Mouse (Mus musculus) MEL (cell line): ENCODE data around the gene Gm13277. TPM values are rescaled to one million over a fixed set of nuclear protein-coding genes. Genes with fewer than 3 reads are reported as not detected.
A peak's percentile ranks its signal among the peaks of the same experiment; 100 is the strongest.
"Not testable (repeated sequence)": the region's sequence is repeated elsewhere in the genome, so short reads cannot be mapped to it uniquely, and the experiment has no call there.

Experiments used
- DNase-seq: peaks from one replicate; pipeline ENCODE4 v3.0.0; 2011; ENCODE audit warnings: low read depth, low spot score
- H3K27ac ChIP-seq: 2 replicates; pipeline ENCODE4 v1.5.1; 2012; ENCODE audit warnings: low read depth, mild to moderate bottlenecking, control low read depth, low read length, moderate library complexity; ENCODE audit not compliant: control insufficient read depth
- H3K27me3 ChIP-seq, 2 experiments: fragments of 150-350 bp in 1 of 2; sonication (generic) in 1 of 2; 2 replicates each; pipeline ENCODE4 v1.6.1; 2012; ENCODE audit warnings: low read length in 2 of 2, mild to moderate bottlenecking in 2 of 2, improper control_type of control experiment in 1 of 2, moderate library complexity in 1 of 2; ENCODE audit not compliant: insufficient read depth in 2 of 2, control insufficient read depth in 1 of 2
- H3K36me3 ChIP-seq, 2 experiments: 2 replicates each; pipeline ENCODE4 v1.6.1; 2012 to 2014; ENCODE audit warnings: low read length in 2 of 2, improper control_type of control experiment in 1 of 2, inconsistent platforms in 1 of 2, mild to moderate bottlenecking in 1 of 2; ENCODE audit not compliant: insufficient read depth in 2 of 2, control insufficient read depth in 1 of 2
- H3K4me1 ChIP-seq, 2 experiments: fragments of 150-350 bp in 1 of 2; sonication (generic) in 1 of 2; 2 replicates each; pipeline ENCODE4 v1.6.1; 2012; ENCODE audit warnings: low read length in 2 of 2, improper control_type of control experiment in 1 of 2, mild to moderate bottlenecking in 1 of 2; ENCODE audit not compliant: insufficient read depth in 2 of 2, control insufficient read depth in 1 of 2
- H3K4me3 ChIP-seq, 2 experiments: fragments of 150-350 bp in 1 of 2; sonication (generic) in 1 of 2; 2 replicates each; pipeline ENCODE4 v1.5.1; 2012; ENCODE audit warnings: low read depth in 2 of 2, low read length in 2 of 2, mild to moderate bottlenecking in 2 of 2, moderate library complexity in 2 of 2, control low read depth in 1 of 2, improper control_type of control experiment in 1 of 2; ENCODE audit not compliant: control insufficient read depth in 1 of 2, insufficient read depth in 1 of 2
- H3K79me2 ChIP-seq: 2 replicates; pipeline ENCODE4 v1.6.1; 2012; ENCODE audit warnings: mild to moderate bottlenecking, low read length, moderate library complexity; ENCODE audit not compliant: control insufficient read depth, poor library complexity, insufficient read depth
- H3K9ac ChIP-seq: 2 replicates; pipeline ENCODE4 v1.6.1; 2012; ENCODE audit warnings: low read depth, mild to moderate bottlenecking, control low read depth, low read length, moderate library complexity; ENCODE audit not compliant: control insufficient read depth, poor library complexity, severe bottlenecking
- H3K9me3 ChIP-seq: fragments of 150-350 bp; sonication (generic); replicated peaks from 2 replicates; pipeline ENCODE4 v1.6.1; 2012; ENCODE audit warnings: mild to moderate bottlenecking, low read length, improper control_type of control experiment, moderate library complexity; ENCODE audit not compliant: insufficient read depth
- CHD1 ChIP-seq: IDR thresholded peaks from 2 replicates; pipeline ENCODE4 v1.6.1; 2012; ENCODE audit warnings: low read depth, mild to moderate bottlenecking, inconsistent platforms, low read length, improper control_type of control experiment
- CTCF ChIP-seq, 3 experiments: IDR thresholded peaks in 2 of 3; conservative IDR thresholded peaks in 1 of 3; 2 replicates each; pipeline ENCODE4 v1.5.1; 2011 to 2012; ENCODE audit warnings: low read length in 3 of 3, low read depth in 2 of 3, mild to moderate bottlenecking in 2 of 3, improper control_type of control experiment in 1 of 3, inconsistent platforms in 1 of 3, mixed read lengths in 1 of 3, moderate library complexity in 1 of 3; ENCODE audit not compliant: control insufficient read depth in 1 of 3, insufficient read depth in 1 of 3, poor library complexity in 1 of 3, severe bottlenecking in 1 of 3
- ETS1 ChIP-seq: IDR thresholded peaks from 2 replicates; pipeline ENCODE4 v1.6.1; 2012; ENCODE audit warnings: low read depth, mild to moderate bottlenecking, inconsistent platforms, low read length, improper control_type of control experiment, moderate library complexity
- JUND ChIP-seq: IDR thresholded peaks from 2 replicates; pipeline ENCODE4 v1.6.1; 2011; ENCODE audit warnings: low read depth, mild to moderate bottlenecking, improper control_type of control experiment, low read length
- MAX ChIP-seq: IDR thresholded peaks from 2 replicates; pipeline ENCODE4 v1.6.1; 2011; ENCODE audit warnings: low read length, improper control_type of control experiment
- MXI1 ChIP-seq: IDR thresholded peaks from 2 replicates; pipeline ENCODE4 v1.6.1; 2011; ENCODE audit warnings: mild to moderate bottlenecking, low read depth, low read length, improper control_type of control experiment
- POLR2AphosphoS5 ChIP-seq: IDR thresholded peaks from 2 replicates; pipeline ENCODE4 v1.6.1; 2012; ENCODE audit warnings: low read depth, borderline replicate concordance, mild to moderate bottlenecking, inconsistent platforms, low read length, moderate library complexity, mixed read lengths
- RAD21 ChIP-seq: IDR thresholded peaks from 2 replicates; pipeline ENCODE4 v1.6.1; 2011; ENCODE audit warnings: mild to moderate bottlenecking, low read depth, low read length, improper control_type of control experiment
- SMC3 ChIP-seq: IDR thresholded peaks from 2 replicates; pipeline ENCODE4 v1.6.1; 2011; ENCODE audit warnings: low read depth, low read length, improper control_type of control experiment
- ZNF384 ChIP-seq: IDR thresholded peaks from 2 replicates; pipeline ENCODE4 v1.6.1; 2012; ENCODE audit warnings: low read depth, mild to moderate bottlenecking, inconsistent platforms, low read length, improper control_type of control experiment
- polyA plus RNA-seq, 2 experiments: library from polyadenylated mRNA; stranded (reverse) in 1 of 2; unstranded in 1 of 2; fragments of >175 nt in 1 of 2; fragments of >200 nt in 1 of 2; gene quantifications; 2 replicates each; pipeline versions ENCODE4 v1.2.1 to v1.2.4; 2012; ENCODE audit warnings: low replicate concordance in 2 of 2, low read depth in 1 of 2; ENCODE audit not compliant: insufficient read length in 2 of 2, insufficient read depth in 1 of 2, missing spikeins in 1 of 2
- total RNA-seq: library from RNA; depleted of rRNA; stranded (reverse); fragments of 300-350 nt; gene quantifications from 2 replicates; pipeline ENCODE4 v1.2.3, GENCODE M21; 2012; rRNA removed

The Gm13277 gene
- total and polyA plus RNA-seq, 3 experiments, result not detected

- Histone ChIP-seq H3K79me2 (no peaks in the 10 kb centered on the region), H3K4me3 (no peak overlapping the region), H3K36me3 (no peaks in the 10 kb centered on the region), H3K27me3 (peaks cover 5 to 11% of the 10 kb centered on the region in 2 experiments), H3K4me1 (no peaks in the 10 kb centered on the region), H3K27ac (no peak overlapping the region), H3K9me3 (no peaks in the 10 kb centered on the region), H3K9ac (no peak overlapping the region)
- no peak for TF ChIP-seq MXI1
- TF ChIP-seq CTCF (IDR thresholded peaks at IDR 0.05 in 2 of 3, conservative IDR thresholded peaks at IDR 0.05 in 1 of 3; ENCODE audit: control insufficient read depth in 1 of 3, insufficient read depth in 1 of 3, low read depth in 2 of 3, low read length in 3 of 3, poor library complexity in 1 of 3, severe bottlenecking in 1 of 3), result peak in 2 of 3 experiments; percentile 57 to 76; a peak in 4 of 6 replicates
- no peak for TF ChIP-seq POLR2AphosphoS5
- peak; percentile 50; the same call in 1 of the 2 replicates for TF ChIP-seq JUND
- peak; percentile 38 for TF ChIP-seq RAD21
- no peak for TF ChIP-seq CHD1
- TF ChIP-seq ZNF384, result peak; percentile 83
- peak; percentile 27 for TF ChIP-seq SMC3
- TF ChIP-seq ETS1, result 0 out of 2 replicates have a peak, but pooled peaks have one; percentile 9
- no peak for TF ChIP-seq MAX
- peak; percentile 48 for DNase-seq
Observed at GRCm38 (mm10) chr4:88830523-88830922, 42.1 kb downstream of the Gm13277 start.

GRCm38 (mm10) chr4:88835225-88835624 lies 46.8 kb downstream of the Gm13277 start, which contains the start of gene Ifna5:
TSS of gene Ifna5 (plus strand) at chr4:88835525.
- H3K27ac ChIP-seq, H3K4me1 ChIP-seq, H3K79me2 ChIP-seq, H3K9ac ChIP-seq, H3K4me3 ChIP-seq, DNase-seq, H3K36me3 ChIP-seq, H3K9me3 ChIP-seq: not testable (repeated sequence)
- peaks cover 11 to 18% of the 10 kb centered on the region in 2 experiments for H3K27me3 ChIP-seq

Other genes with a start within 250 kb of the Gm13277 start
Only the 30 nearest of the 31 such genes appear.
- not detected in 2 replicates for gene Ifna14, start 216.8 kb upstream of the Gm13277 start, total RNA-seq
- gene Ifna14, start 216.8 kb upstream of the Gm13277 start, polyA plus RNA-seq, result not detected
- gene Ifna9, start 196.2 kb upstream of the Gm13277 start, total RNA-seq, result not detected in 2 replicates
- gene Ifna9, start 196.2 kb upstream of the Gm13277 start, polyA plus RNA-seq, result not detected
- not detected in 2 replicates for gene Ifna12, start 185.3 kb upstream of the Gm13277 start, total RNA-seq
- gene Ifna12, start 185.3 kb upstream of the Gm13277 start, polyA plus RNA-seq, result not detected
- gene C87499, start 154.2 kb upstream of the Gm13277 start, total RNA-seq, result not detected in 2 replicates
- gene C87499, start 154.2 kb upstream of the Gm13277 start, polyA plus RNA-seq, result not detected
- gene Ifna13, start 144.2 kb upstream of the Gm13277 start, total RNA-seq, result not detected in 2 replicates
- gene Ifna13, start 144.2 kb upstream of the Gm13277 start, polyA plus RNA-seq, result not detected
- gene Ifna16, start 111.7 kb upstream of the Gm13277 start, total RNA-seq, result not detected in 2 replicates
- gene Ifna16, start 111.7 kb upstream of the Gm13277 start, polyA plus RNA-seq, result not detected
- not detected in 2 replicates for gene Ifna2, start 104.7 kb upstream of the Gm13277 start, total RNA-seq
- not detected for gene Ifna2, start 104.7 kb upstream of the Gm13277 start, polyA plus RNA-seq
- not detected in 2 replicates for gene Ifnab, start 97.3 kb upstream of the Gm13277 start, total RNA-seq
- gene Ifnab, start 97.3 kb upstream of the Gm13277 start, polyA plus RNA-seq, result not detected
- 7.8 and 9.8 TPM in 2 replicates for gene Gm26566, start 66.8 kb upstream of the Gm13277 start, total RNA-seq
- under 1 TPM in 1 of 2 experiments, not detected in 1; 0.40 TPM for gene Gm26566, start 66.8 kb upstream of the Gm13277 start, polyA plus RNA-seq
- gene Klhl9, start 66.2 kb upstream of the Gm13277 start, total RNA-seq, result 33.9 and 35.1 TPM in 2 replicates
- gene Klhl9, start 66.2 kb upstream of the Gm13277 start, polyA plus RNA-seq, result 10 to 100 TPM; 16.6 to 69.5 TPM
- not detected in 2 replicates for gene Gm13271, start 33.8 kb upstream of the Gm13277 start, total RNA-seq
- not detected for gene Gm13271, start 33.8 kb upstream of the Gm13277 start, polyA plus RNA-seq
- not detected in 2 replicates for gene Gm13283, start 28.5 kb upstream of the Gm13277 start, total RNA-seq
- not detected for gene Gm13283, start 28.5 kb upstream of the Gm13277 start, polyA plus RNA-seq
- gene Gm13290, start 14.8 kb upstream of the Gm13277 start, total RNA-seq, result not detected in 2 replicates
- under 1 TPM in 1 of 2 experiments, not detected in 1; 0.29 TPM for gene Gm13290, start 14.8 kb upstream of the Gm13277 start, polyA plus RNA-seq
- gene Gm13289, start 11.7 kb upstream of the Gm13277 start, total RNA-seq, result not detected in 2 replicates
- not detected for gene Gm13289, start 11.7 kb upstream of the Gm13277 start, polyA plus RNA-seq
- gene Gm13272, start 8.8 kb upstream of the Gm13277 start, total RNA-seq, result not detected in 2 replicates
- not detected for gene Gm13272, start 8.8 kb upstream of the Gm13277 start, polyA plus RNA-seq
- not detected in 2 replicates for gene Ifnz, start 6.5 kb upstream of the Gm13277 start, total RNA-seq
- under 1 TPM in 1 of 2 experiments, not detected in 1; 0.11 TPM for gene Ifnz, start 6.5 kb upstream of the Gm13277 start, polyA plus RNA-seq
- not detected in 2 replicates for gene Gm13276, start 2.9 kb upstream of the Gm13277 start, total RNA-seq
- gene Gm13276, start 2.9 kb upstream of the Gm13277 start, polyA plus RNA-seq, result not detected
- gene Gm13278, start 2.9 kb downstream of the Gm13277 start, total RNA-seq, result not detected in 2 replicates
- not detected for gene Gm13278, start 2.9 kb downstream of the Gm13277 start, polyA plus RNA-seq
- gene Gm13275, start 5.9 kb downstream of the Gm13277 start, total RNA-seq, result not detected in 2 replicates
- under 1 TPM in 1 of 2 experiments, not detected in 1; 0.52 TPM for gene Gm13275, start 5.9 kb downstream of the Gm13277 start, polyA plus RNA-seq
- not detected in 2 replicates for gene Gm13279, start 8.8 kb downstream of the Gm13277 start, total RNA-seq
- not detected for gene Gm13279, start 8.8 kb downstream of the Gm13277 start, polyA plus RNA-seq
- gene Gm13285, start 11.0 kb downstream of the Gm13277 start, total RNA-seq, result 0.10 TPM in 1 of 2 replicates, not detected in the other
- gene Gm13285, start 11.0 kb downstream of the Gm13277 start, polyA plus RNA-seq, result under 1 TPM in 1 of 2 experiments, not detected in 1; 0.14 TPM
- not detected in 2 replicates for gene Gm13287, start 14.6 kb downstream of the Gm13277 start, total RNA-seq
- gene Gm13287, start 14.6 kb downstream of the Gm13277 start, polyA plus RNA-seq, result not detected
- gene Gm13288, start 16.9 kb downstream of the Gm13277 start, total RNA-seq, result not detected in 2 replicates
- not detected for gene Gm13288, start 16.9 kb downstream of the Gm13277 start, polyA plus RNA-seq
- not detected in 2 replicates for gene Ifna7, start 27.6 kb downstream of the Gm13277 start, total RNA-seq
- not detected for gene Ifna7, start 27.6 kb downstream of the Gm13277 start, polyA plus RNA-seq
- not detected in 2 replicates for gene Ifna11, start 31.3 kb downstream of the Gm13277 start, total RNA-seq
- not detected for gene Ifna11, start 31.3 kb downstream of the Gm13277 start, polyA plus RNA-seq
- gene Ifna6, start 38.8 kb downstream of the Gm13277 start, total RNA-seq, result not detected in 2 replicates
- not detected for gene Ifna6, start 38.8 kb downstream of the Gm13277 start, polyA plus RNA-seq
- not detected in 2 replicates for gene Ifna5, start 46.9 kb downstream of the Gm13277 start, total RNA-seq
- gene Ifna5, start 46.9 kb downstream of the Gm13277 start, polyA plus RNA-seq, result not detected
- not detected in 2 replicates for gene Ifna4, start 53.2 kb downstream of the Gm13277 start, total RNA-seq
- not detected for gene Ifna4, start 53.2 kb downstream of the Gm13277 start, polyA plus RNA-seq
- gene Ifna1, start 61.5 kb downstream of the Gm13277 start, total RNA-seq, result not detected in 2 replicates
- not detected for gene Ifna1, start 61.5 kb downstream of the Gm13277 start, polyA plus RNA-seq
- not detected in 2 replicates for gene Ifne, start 91.6 kb downstream of the Gm13277 start, total RNA-seq
- not detected for gene Ifne, start 91.6 kb downstream of the Gm13277 start, polyA plus RNA-seq